Mouse (Mus musculus) myocyte (in vitro differentiated cells): ENCODE results near the gene Prph2.

Source experiments
- POLR2A ChIP-seq: IDR thresholded peaks from one replicate; pipeline ENCODE4 v1.6.1; 2011; ENCODE audit warnings: low read depth, mild to moderate bottlenecking, control low read depth, moderate library complexity; ENCODE audit not compliant: insufficient read length
- SRF ChIP-seq: IDR thresholded peaks from one replicate; pipeline ENCODE4 v1.6.1; 2011; ENCODE audit warnings: low read depth; ENCODE audit not compliant: control insufficient read depth, insufficient read length
- USF1 ChIP-seq: IDR thresholded peaks from one replicate; pipeline ENCODE4 v1.6.1; 2011; ENCODE audit warnings: low read depth, mild to moderate bottlenecking, control low read depth, moderate library complexity

DNA sequence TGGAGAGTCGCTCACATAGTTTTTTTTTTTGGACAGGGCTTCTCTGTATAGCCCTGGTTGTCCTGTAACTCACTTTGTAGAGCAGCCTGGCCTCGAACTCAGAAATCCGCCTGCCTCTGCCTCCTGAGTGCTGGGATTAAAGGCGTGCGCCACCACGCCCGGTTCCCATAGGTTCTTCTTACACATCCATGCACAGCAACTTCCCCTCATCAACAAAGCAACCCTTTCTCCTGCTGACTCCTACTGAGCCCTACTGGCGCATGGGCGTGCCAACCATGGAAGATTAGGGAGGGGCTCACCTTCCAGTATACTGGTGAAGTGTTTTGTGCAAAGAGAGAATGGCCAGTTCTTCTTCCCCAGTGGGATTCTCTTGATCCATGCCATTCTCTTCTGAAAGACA, 32.2 kb downstream of the Prph2 start:
- TF ChIP-seq SRF (no peak), POLR2A (no peak), USF1 (no peak)
